In the genomic region with DNA sequence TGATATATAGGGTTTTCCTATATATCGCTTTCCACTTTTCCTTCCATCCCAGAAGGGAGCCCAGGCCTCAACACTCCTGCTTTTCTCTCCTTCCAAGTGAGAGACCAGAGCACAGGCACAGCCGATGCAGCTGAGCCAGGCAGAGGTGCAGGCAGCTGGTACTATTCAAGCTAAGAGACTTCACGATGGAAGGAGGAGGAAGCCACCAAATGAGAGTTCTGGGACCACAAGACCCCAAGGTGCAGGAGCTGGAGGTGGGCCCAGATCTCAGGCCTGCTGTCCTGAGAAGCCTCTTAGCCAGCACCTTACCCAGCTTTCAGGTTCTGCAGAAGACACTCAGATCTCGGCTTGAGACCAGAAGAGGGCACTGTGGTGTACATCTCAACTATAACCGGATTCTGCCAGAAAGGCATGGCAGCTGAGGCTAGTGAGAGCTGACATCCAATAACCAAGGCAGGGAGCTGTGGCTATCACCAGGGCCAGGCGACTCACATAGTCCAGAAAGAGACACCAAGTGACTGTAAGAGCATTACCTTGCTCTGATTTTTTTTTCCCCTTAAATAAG, we compare ENCODE assay signal across 9 mouse cellular contexts. TPM values are rescaled to one million over a fixed set of nuclear protein-coding genes. Genes with fewer than 3 reads are reported as not detected.
A peak's percentile ranks its signal among the peaks of the same experiment; 100 is the strongest.
DNase-seq lines count a peak whose midpoint lies in the region; ATAC-seq and TF ChIP-seq lines count a peak whose summit lies in the region.
"Had no signal": no experiment of that assay in that cellular context is flagged by ENCODE, and none has a peak within 500 bp of the region (broad histone marks: within the 10 kb centered on the region; RNA-seq: fewer than 3 reads in every experiment).

No protein-coding gene starts in this region.

- in situ Hi-C loops in CH12.LX (cut with MboI; ENCODE audit: low pct_ligation_motif_present, low pct_unique_long_range_greater_than_20kb, low sequenced_read_pairs): loop anchor here (5.0 kb wide), 1 partner anchor 37 kb away; no protein-coding TSS in a partner anchor

- H3K36me3 ChIP-seq in heart, postnatal 0 days (replicated peaks; ENCODE audit: control insufficient read depth, insufficient read depth, low read length): peaks cover 35% of the 10 kb centered on the region
- peaks cover 15% of the 10 kb centered on the region for H3K36me3 ChIP-seq in heart, embryonic 11.5 days (ENCODE audit: control insufficient read depth, insufficient read depth, low read length)
- H3K36me3 ChIP-seq in CH12.LX (replicated peaks in 1 of 2; ENCODE audit: control insufficient read depth in 1 of 2, insufficient read depth in 1 of 2, low read length in 1 of 2): peaks cover 51 to 73% of the 10 kb centered on the region in 2 experiments
- H3K36me3 ChIP-seq in macrophage (ENCODE audit: inconsistent target): peaks cover 47% of the 10 kb centered on the region
- H3K36me3 ChIP-seq in forebrain, embryonic 16.5 days (ENCODE audit: control insufficient read depth, insufficient read depth): no peaks in the 10 kb centered on the region

- no peak for TF ChIP-seq POLR2A in CH12.LX (IDR thresholded peaks at IDR 0.05; ENCODE audit: low read depth, low read length)
- TF ChIP-seq POLR2A in cerebellum, adult 2 months (IDR thresholded peaks at IDR 0.05; ENCODE audit: borderline replicate concordance, insufficient read depth, low read length): no peak

- dilution Hi-C loops in CH12.LX (cut with MboI; ENCODE audit: extremely low pct_ligation_motif_present, extremely low pct_unique_long_range_greater_than_20kb, low sequenced_read_pairs): no loop called here

- no peak overlapping the region for H3K4me2 ChIP-seq in heart, postnatal 0 days (ENCODE audit: low read depth, low read length)
- no peak overlapping the region for H3K4me2 ChIP-seq in heart, embryonic 11.5 days
- H3K4me2 ChIP-seq in CH12.LX (ENCODE audit: insufficient read depth, low read depth, poor library complexity, severe bottlenecking): no peak overlapping the region
- no peak overlapping the region for H3K4me2 ChIP-seq in forebrain, embryonic 16.5 days (ENCODE audit: low read length)
- H3K4me2 ChIP-seq: hindbrain, embryonic 15.5 days had no signal

- H3K27ac ChIP-seq in heart, postnatal 0 days (ENCODE audit: low read depth): no peak overlapping the region
- H3K27ac ChIP-seq in heart, embryonic 11.5 days (ENCODE audit: low read depth, low read length): no peak overlapping the region
- H3K27ac ChIP-seq in CH12.LX (ENCODE audit: insufficient read depth, low read depth): no peak overlapping the region
- H3K27ac ChIP-seq in cerebellum, adult 2 months (ENCODE audit: insufficient read depth, low read length): no peak overlapping the region
- peak overlapping the region; percentile 68 for H3K27ac ChIP-seq in macrophage
- H3K27ac ChIP-seq in forebrain, embryonic 16.5 days (ENCODE audit: low read length): no peak overlapping the region
- H3K27ac ChIP-seq: hindbrain, embryonic 15.5 days had no signal

- H3K27me3 ChIP-seq in heart, postnatal 0 days (ENCODE audit: control insufficient read depth, insufficient read depth, low read length): no peaks in the 10 kb centered on the region
- no peaks in the 10 kb centered on the region for H3K27me3 ChIP-seq in heart, embryonic 11.5 days (ENCODE audit: control insufficient read depth, insufficient read depth, low read length)
- no peaks in the 10 kb centered on the region for H3K27me3 ChIP-seq in CH12.LX (replicated peaks)
- H3K27me3 ChIP-seq in cerebellum, adult 2 months (ENCODE audit: control insufficient read depth, insufficient read depth, low read length): no peaks in the 10 kb centered on the region
- H3K27me3 ChIP-seq in forebrain, embryonic 16.5 days (replicated peaks; ENCODE audit: control insufficient read depth, insufficient read depth, low read length): no peaks in the 10 kb centered on the region
- H3K27me3 ChIP-seq: hindbrain, embryonic 15.5 days had no signal

- no peak for DNase-seq in heart, postnatal 0 days (ENCODE audit: low spot score)
- DNase-seq in CH12.LX (ENCODE audit: extremely low read depth): no peak
- peak; percentile 60 to 62 for DNase-seq in cerebellum, adult 2 months
- DNase-seq in kidney, postnatal 10 days: peak; percentile 71
- peak; percentile 64 for DNase-seq in thymus, postnatal 25 days

- TF ChIP-seq CTCF in heart, postnatal 0 days (IDR thresholded peaks at IDR 0.05; ENCODE audit: low read depth): peak; percentile 54
- peak in 1 of 2 experiments; percentile 66; a peak in 2 of 4 replicates for TF ChIP-seq CTCF in CH12.LX (conservative IDR thresholded peaks at IDR 0.05 in 1 of 2, IDR thresholded peaks at IDR 0.05 in 1 of 2; ENCODE audit: low read depth in 2 of 2, low read length in 2 of 2)
- TF ChIP-seq CTCF in cerebellum, adult 2 months (IDR thresholded peaks at IDR 0.05; ENCODE audit: borderline replicate concordance, insufficient read depth, low read depth, low read length): peak; percentile 55; the same call in 1 of the 2 replicates

- H3K9ac ChIP-seq in heart, postnatal 0 days (replicated peaks; ENCODE audit: low read depth, low read length): no peak overlapping the region
- H3K9ac ChIP-seq in heart, embryonic 11.5 days (ENCODE audit: low read depth, low read length): no peak overlapping the region
- H3K9ac ChIP-seq in CH12.LX (ENCODE audit: insufficient read depth, low read depth): no peak overlapping the region
- no peak overlapping the region for H3K9ac ChIP-seq in forebrain, embryonic 16.5 days (replicated peaks; ENCODE audit: low read depth, low read length)
- H3K9ac ChIP-seq: hindbrain, embryonic 15.5 days had no signal

- no peaks in the 10 kb centered on the region for H3K9me3 ChIP-seq in heart, postnatal 0 days (replicated peaks; ENCODE audit: control insufficient read depth, low read length)
- H3K9me3 ChIP-seq in heart, embryonic 11.5 days (replicated peaks; ENCODE audit: control insufficient read depth, low read length): no peaks in the 10 kb centered on the region
- no peaks in the 10 kb centered on the region for H3K9me3 ChIP-seq in CH12.LX (replicated peaks; ENCODE audit: low read length)
- no peaks in the 10 kb centered on the region for H3K9me3 ChIP-seq in forebrain, embryonic 16.5 days (ENCODE audit: control insufficient read depth, low read length)
- H3K9me3 ChIP-seq: hindbrain, embryonic 15.5 days had no signal

- H3K4me3 ChIP-seq in heart, postnatal 0 days (ENCODE audit: low read depth, low read length): no peak overlapping the region
- H3K4me3 ChIP-seq in heart, embryonic 11.5 days (ENCODE audit: low read depth, low read length): no peak overlapping the region
- H3K4me3 ChIP-seq in CH12.LX (replicated peaks in 1 of 3; ENCODE audit: low read depth in 2 of 3, low read length in 2 of 3, poor library complexity in 1 of 3) (no peak overlapping the region), macrophage (ENCODE audit: inconsistent target) (no peak overlapping the region)
- H3K4me3 ChIP-seq in cerebellum, adult 2 months (replicated peaks; ENCODE audit: insufficient read depth, low read depth, low read length): no peak overlapping the region
- H3K4me3 ChIP-seq in forebrain, embryonic 16.5 days (replicated peaks; ENCODE audit: low read length): no peak overlapping the region
- H3K4me3 ChIP-seq: hindbrain, embryonic 15.5 days had no signal

- H3K79me2 ChIP-seq in CH12.LX (replicated peaks; ENCODE audit: control insufficient read depth, extremely low read depth, insufficient read depth, poor library complexity, severe bottlenecking): no peaks in the 10 kb centered on the region; the same call in 1 of the 2 replicates
- peaks cover 32% of the 10 kb centered on the region; the same call in 1 of the 2 replicates for H3K79me2 ChIP-seq in macrophage (ENCODE audit: inconsistent target)

- no peak for TF ChIP-seq EP300 in heart, postnatal 0 days (IDR thresholded peaks at IDR 0.05; ENCODE audit: low read depth)
- no peak for TF ChIP-seq EP300 in CH12.LX (IDR thresholded peaks at IDR 0.05; ENCODE audit: low read length)

- peak; percentile 39 for TF ChIP-seq RAD21 in CH12.LX (IDR thresholded peaks at IDR 0.05; ENCODE audit: low read depth, low read length)

- WGBS in heart, postnatal 0 days: 56% methylated on average over 6 of the region's 6 CpGs
- 63% methylated on average over 6 of the region's 6 CpGs for WGBS in heart, embryonic 11.5 days (ENCODE audit: insufficient replicate concordance)
- WGBS in cerebellum, adult 2 months: 50% methylated on average over 6 of the region's 6 CpGs
- 62% methylated on average over 6 of the region's 6 CpGs for WGBS in macrophage (ENCODE audit: missing documents)
- 56% methylated on average over 6 of the region's 6 CpGs for WGBS in forebrain, embryonic 16.5 days

- no peak for ATAC-seq in heart, postnatal 0 days (ENCODE audit: insufficient read depth, low read depth)
- ATAC-seq in heart, embryonic 11.5 days (replicated peaks; ENCODE audit: insufficient number of reproducible peaks, low FRiP score, low TSS enrichment): no peak
- ATAC-seq in forebrain, embryonic 16.5 days: no peak

- H3K4me1 ChIP-seq in heart, postnatal 0 days (ENCODE audit: control insufficient read depth, insufficient read depth): peaks cover 25% of the 10 kb centered on the region
- peaks cover 30% of the 10 kb centered on the region for H3K4me1 ChIP-seq in heart, embryonic 11.5 days (ENCODE audit: control insufficient read depth, insufficient read depth, low read length)
- peaks cover 10 to 33% of the 10 kb centered on the region in 2 experiments; a peak in 3 of 4 replicates for H3K4me1 ChIP-seq in CH12.LX (ENCODE audit: control insufficient read depth in 1 of 2, insufficient read depth in 2 of 2)
- no peaks in the 10 kb centered on the region for H3K4me1 ChIP-seq in cerebellum, adult 2 months (ENCODE audit: control insufficient read depth, insufficient read depth, low read length)
- peaks cover 18% of the 10 kb centered on the region for H3K4me1 ChIP-seq in forebrain, embryonic 16.5 days (replicated peaks; ENCODE audit: control insufficient read depth, insufficient read depth, low read length)

RNA-seq across cellular contexts. Expression of a gene that starts 2.1 kb away (rescaled TPM):
- 1.7 and 6.3 TPM in 2 replicates for total RNA-seq in heart, postnatal 0 days (2014; rRNA removed; ENCODE audit: low replicate concordance)
- polyA plus RNA-seq in heart, postnatal 0 days (2015; fragmentation: Nextera tagmentation; extraction: Ambion mirVana): 6.1 and 6.3 TPM in 2 replicates
- polyA plus RNA-seq in heart, embryonic 11.5 days (2014; fragmentation: Nextera tagmentation; extraction: Ambion mirVana): 10.2 and 11.2 TPM in 2 replicates
- total RNA-seq in CH12.LX (2012; rRNA removed) (7.9 and 8.3 TPM in 2 replicates), CH12.LX (2014; rRNA removed) (5.9 and 9.7 TPM in 2 replicates)
- polyA plus RNA-seq in CH12.LX (2012; ENCODE audit: insufficient read length, low read depth) (11.9 and 12.2 TPM in 2 replicates), macrophage (2018) (3.3 to 10.6 TPM (median 4.3 TPM) in 3 replicates)
- 3.7 and 4.9 TPM in 2 replicates for polyA plus RNA-seq in cerebellum, adult 2 months (2012; rRNA removed)
- total RNA-seq in macrophage (2018; cell fraction: chromatin; rRNA removed): 100 to 1,000 TPM in 2 of 26 experiments, 10 to 100 TPM in 21, 1 to 10 TPM in 3; 6.2 to 128 (median 19.9) TPM
- 1 to 10 TPM; 1.7 to 4.5 (median 3.0) TPM for total RNA-seq in macrophage (2018; cell fraction: cytosol; rRNA removed)
- 100 to 1,000 TPM in 1 of 26 experiments, 10 to 100 TPM in 21, 1 to 10 TPM in 4; 3.3 to 115 (median 18.1) TPM for total RNA-seq in macrophage (2018; cell fraction: nucleus; rRNA removed)
- 12.5 and 12.7 TPM in 2 replicates for polyA plus RNA-seq in forebrain, embryonic 16.5 days (2015; fragmentation: Nextera tagmentation; extraction: Ambion mirVana)

RNA-seq across cellular contexts. Expression of a gene that starts 17.0 kb away (rescaled TPM):
- total RNA-seq in heart, postnatal 0 days (2014; rRNA removed; ENCODE audit: low replicate concordance): 7.7 and 10.6 TPM in 2 replicates
- polyA plus RNA-seq in heart, postnatal 0 days (2015; fragmentation: Nextera tagmentation; extraction: Ambion mirVana): 5.3 and 6.1 TPM in 2 replicates
- 0.39 and 0.62 TPM in 2 replicates for polyA plus RNA-seq in heart, embryonic 11.5 days (2014; fragmentation: Nextera tagmentation; extraction: Ambion mirVana)
- total RNA-seq in CH12.LX (2012; rRNA removed) (1.9 and 3.6 TPM in 2 replicates), CH12.LX (2014; rRNA removed) (1.2 TPM in 2 replicates)
- polyA plus RNA-seq in CH12.LX (2012; ENCODE audit: insufficient read length, low read depth) (2.1 and 2.8 TPM in 2 replicates), macrophage (2018) (41.8 to 184 TPM (median 113 TPM) in 3 replicates)
- polyA plus RNA-seq in cerebellum, adult 2 months (2012; rRNA removed): 1.4 and 1.8 TPM in 2 replicates
- total RNA-seq in macrophage (2018; cell fraction: chromatin; rRNA removed): 100 to 1,000 TPM in 11 of 26 experiments, 10 to 100 TPM in 15; 18.5 to 254 (median 80.7) TPM
- total RNA-seq in macrophage (2018; cell fraction: cytosol; rRNA removed): 100 to 1,000 TPM in 18 of 26 experiments, 10 to 100 TPM in 8; 39.9 to 208 (median 143) TPM
- 100 to 1,000 TPM in 16 of 26 experiments, 10 to 100 TPM in 10; 39.3 to 284 (median 118) TPM for total RNA-seq in macrophage (2018; cell fraction: nucleus; rRNA removed)
- 1.1 and 1.5 TPM in 2 replicates for polyA plus RNA-seq in forebrain, embryonic 16.5 days (2015; fragmentation: Nextera tagmentation; extraction: Ambion mirVana)

RNA-seq across cellular contexts. Expression of a gene that starts 30.7 kb away (rescaled TPM):
- total RNA-seq in heart, postnatal 0 days (2014; rRNA removed; ENCODE audit: low replicate concordance): 24.9 and 25.2 TPM in 2 replicates
- polyA plus RNA-seq in heart, postnatal 0 days (2015; fragmentation: Nextera tagmentation; extraction: Ambion mirVana): 7.7 and 8.6 TPM in 2 replicates
- 12.4 and 13.0 TPM in 2 replicates for polyA plus RNA-seq in heart, embryonic 11.5 days (2014; fragmentation: Nextera tagmentation; extraction: Ambion mirVana)
- total RNA-seq in CH12.LX (2012; rRNA removed) (19.8 and 26.5 TPM in 2 replicates), CH12.LX (2014; rRNA removed) (10.6 and 11.3 TPM in 2 replicates)
- polyA plus RNA-seq in CH12.LX (2012; ENCODE audit: insufficient read length, low read depth) (19.2 and 23.8 TPM in 2 replicates), macrophage (2018) (86.6 to 195 TPM (median 145 TPM) in 3 replicates)
- polyA plus RNA-seq in cerebellum, adult 2 months (2012; rRNA removed): 26.7 and 28.0 TPM in 2 replicates
- 100 to 1,000 TPM; 229 to 803 (median 498) TPM for total RNA-seq in macrophage (2018; cell fraction: chromatin; rRNA removed)
- 100 to 1,000 TPM in 23 of 26 experiments, 10 to 100 TPM in 3; 87.0 to 154 (median 126) TPM for total RNA-seq in macrophage (2018; cell fraction: cytosol; rRNA removed)
- 100 to 1,000 TPM; 124 to 721 (median 374) TPM for total RNA-seq in macrophage (2018; cell fraction: nucleus; rRNA removed)
- polyA plus RNA-seq in forebrain, embryonic 16.5 days (2015; fragmentation: Nextera tagmentation; extraction: Ambion mirVana): 11.8 and 12.9 TPM in 2 replicates

RNA-seq across cellular contexts. Expression of a gene that starts 40.0 kb away (rescaled TPM):
- total RNA-seq in heart, postnatal 0 days (2014; rRNA removed; ENCODE audit: low replicate concordance): not detected in 2 replicates
- polyA plus RNA-seq in heart, postnatal 0 days (2015; fragmentation: Nextera tagmentation; extraction: Ambion mirVana): not detected in 2 replicates
- not detected in 2 replicates for polyA plus RNA-seq in heart, embryonic 11.5 days (2014; fragmentation: Nextera tagmentation; extraction: Ambion mirVana)
- 0.08 and 0.17 TPM in 2 replicates for total RNA-seq in CH12.LX (2012; rRNA removed)
- total RNA-seq in CH12.LX (2014; rRNA removed): not detected in 2 replicates
- polyA plus RNA-seq in CH12.LX (2012; ENCODE audit: insufficient read length, low read depth): 0.55 and 0.77 TPM in 2 replicates
- not detected in 2 replicates for polyA plus RNA-seq in cerebellum, adult 2 months (2012; rRNA removed)
- total RNA-seq in macrophage (2018; cell fraction: chromatin; rRNA removed): not detected
- total RNA-seq in macrophage (2018; cell fraction: cytosol; rRNA removed): not detected
- not detected for total RNA-seq in macrophage (2018; cell fraction: nucleus; rRNA removed)
- not detected in 3 replicates for polyA plus RNA-seq in macrophage (2018)
- polyA plus RNA-seq in forebrain, embryonic 16.5 days (2015; fragmentation: Nextera tagmentation; extraction: Ambion mirVana): not detected in 2 replicates
- polyA plus RNA-seq: hindbrain, embryonic 15.5 days had no signal

Comparison
In these comparisons a context has a peak if more than half of its experiments do, and no peak if none do; other contexts are left out.
1. DNase-seq: peak in cerebellum, adult 2 months (2 of 2), kidney, postnatal 10 days (single experiment) and thymus, postnatal 25 days (single experiment); none in heart, postnatal 0 days (single experiment) and CH12.LX (single experiment).